Mouse (Mus musculus) olfactory bulb, adult 2 months (tissue): ENCODE results near the gene Gm20518. TPM values are rescaled to one million over a fixed set of nuclear protein-coding genes. Genes with fewer than 3 reads are reported as not detected.

Experiments used
- H3K27ac ChIP-seq: fragments of 200-500 bp; 2 replicates; pipeline ENCODE4 v1.5.1; 2012; ENCODE audit warnings: low read depth, low read length; ENCODE audit not compliant: insufficient read depth
- H3K4me1 ChIP-seq: fragments of 200-500 bp; 2 replicates; pipeline ENCODE4 v1.6.1; 2012; ENCODE audit warnings: low read length; ENCODE audit not compliant: control insufficient read depth, insufficient read depth
- H3K4me3 ChIP-seq: fragments of 200-500 bp; 2 replicates; pipeline ENCODE4 v1.5.1; 2012; ENCODE audit warnings: mild to moderate bottlenecking, low read depth, low read length, moderate library complexity; ENCODE audit not compliant: insufficient read depth
- CTCF ChIP-seq: fragments of 200-500 bp; IDR thresholded peaks from 2 replicates; pipeline ENCODE4 v1.5.1; 2012; ENCODE audit warnings: low read depth, mild to moderate bottlenecking, low read length, moderate library complexity; ENCODE audit not compliant: insufficient read depth
- POLR2A ChIP-seq: fragments of 200-500 bp; IDR thresholded peaks from 2 replicates; pipeline ENCODE4 v1.6.1; 2012; ENCODE audit warnings: mild to moderate bottlenecking, low read depth, low read length, moderate library complexity; ENCODE audit not compliant: insufficient read depth
- WGBS: fragments of 180-500 bp; shearing (Covaris S2); methylation state at CpG from one replicate; pipeline ENCODE4 v1.1.7; 2018; 5-methylcytosine and 5-hydroxymethylcytosine counted together
- polyA plus RNA-seq: library from polyadenylated mRNA; stranded (reverse); fragments of >200 nt; gene quantifications from 2 replicates; pipeline ENCODE4 v1.2.4, GENCODE M21; 2012; ENCODE audit warnings: low replicate concordance; ENCODE audit not compliant: missing spikeins, insufficient read depth, insufficient read length

Gene Gm20518
- polyA plus RNA-seq, 1 experiment: not detected

DNA sequence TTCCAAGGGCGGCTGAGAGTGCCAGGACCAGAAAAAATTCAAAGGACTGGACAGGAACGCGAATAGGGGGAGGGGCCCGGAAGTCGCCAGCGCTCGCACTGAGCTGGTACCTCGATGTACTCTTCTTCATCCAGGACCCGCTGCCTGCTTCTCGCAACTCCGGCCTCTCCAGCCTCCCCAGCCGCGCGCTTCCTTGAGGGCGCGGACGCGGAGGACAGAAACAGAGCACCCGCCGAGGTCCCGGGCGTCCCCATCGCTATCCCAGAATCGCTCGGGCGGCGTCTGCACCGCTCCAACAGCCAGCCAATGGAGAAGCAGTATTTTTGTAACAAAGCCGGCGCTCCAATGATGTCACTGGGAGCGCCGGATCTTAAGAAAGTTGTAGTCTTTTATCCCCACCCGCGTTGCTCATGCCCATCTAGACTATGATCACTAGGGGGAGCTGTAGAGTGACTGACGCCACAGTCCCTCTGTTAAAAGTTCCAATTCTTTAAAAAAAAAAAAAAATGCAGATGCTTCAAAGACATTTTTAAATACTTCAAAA is 19.7 kb upstream of the Gm20518 start, which contains the start of gene Ess2:
TSS of gene Ess2 (minus strand) at position 297 of the 544 bp plus-strand sequence.
- H3K27ac ChIP-seq: peak within 1 kb of the TSS; percentile 47; the same call in 1 of the 2 replicates
- under 1% methylated on average over 35 of the region's 35 CpGs for WGBS
- H3K4me3 ChIP-seq: peak within 1 kb of the TSS; percentile 87
- no peak for TF ChIP-seq CTCF
- 0 out of 2 replicates have a peak, but pooled peaks have one; percentile 23 for TF ChIP-seq POLR2A
- H3K4me1 ChIP-seq: peaks cover 19% of the 10 kb centered on the region

DNA sequence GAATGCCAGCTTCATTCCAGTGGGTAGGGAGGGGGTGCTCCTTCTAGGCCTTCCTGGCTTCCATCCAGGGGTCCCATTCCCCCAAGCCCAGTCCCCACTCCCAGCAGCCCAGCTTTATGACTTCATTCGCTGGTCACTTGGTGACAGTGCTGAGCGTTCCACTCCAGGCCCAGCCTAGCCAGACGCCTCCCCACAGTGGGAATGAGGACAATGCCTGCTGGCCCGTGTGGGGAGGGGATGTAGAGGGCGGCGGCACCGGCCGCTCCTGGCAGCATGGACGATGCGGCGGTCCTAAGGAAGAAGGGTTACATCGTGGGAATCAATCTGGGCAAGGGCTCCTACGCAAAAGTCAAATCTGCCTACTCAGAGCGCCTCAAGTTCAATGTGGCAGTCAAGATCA is 7.0 kb upstream of the Gm20518 start, which contains the start of the genes Dgcr2 and Tssk2:
TSS of gene Dgcr2 (minus strand) at position 101 of the 400 bp plus-strand sequence.
TSS of gene Tssk2 (plus strand) at position 176 of the 400 bp plus-strand sequence.
- H3K4me3 ChIP-seq: no peak within 1 kb of the TSS
- H3K27ac ChIP-seq: no peak within 1 kb of the TSS
- no peaks in the 10 kb centered on the region for H3K4me1 ChIP-seq
- TF ChIP-seq CTCF (no peak), POLR2A (no peak)
- WGBS: 89% methylated on average over 14 of the region's 14 CpGs

DNA sequence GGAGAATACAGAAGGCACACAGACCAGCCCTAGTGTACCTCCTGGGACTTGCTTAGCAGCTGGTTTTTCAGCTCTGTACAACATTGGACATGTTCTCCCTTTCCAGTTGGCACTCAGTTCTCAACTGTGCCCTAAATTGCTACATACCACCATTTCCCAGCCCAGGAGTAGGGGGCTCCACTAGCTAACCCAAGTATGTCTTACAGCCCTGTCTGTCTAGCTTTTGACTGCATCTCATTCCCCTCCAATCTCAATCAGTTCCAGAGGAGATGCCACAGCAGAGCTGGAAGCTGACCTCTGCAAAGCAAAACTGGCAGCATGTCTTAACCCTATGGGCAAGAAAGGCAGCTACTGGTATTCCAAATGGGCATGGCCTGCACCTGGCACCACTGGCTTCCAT is 4.6 kb upstream of the Gm20518 start:
- no peak overlapping the region for H3K27ac ChIP-seq
- no peak overlapping the region for H3K4me3 ChIP-seq
- TF ChIP-seq CTCF (no peak), POLR2A (no peak)
- H3K4me1 ChIP-seq: no peaks in the 10 kb centered on the region

DNA sequence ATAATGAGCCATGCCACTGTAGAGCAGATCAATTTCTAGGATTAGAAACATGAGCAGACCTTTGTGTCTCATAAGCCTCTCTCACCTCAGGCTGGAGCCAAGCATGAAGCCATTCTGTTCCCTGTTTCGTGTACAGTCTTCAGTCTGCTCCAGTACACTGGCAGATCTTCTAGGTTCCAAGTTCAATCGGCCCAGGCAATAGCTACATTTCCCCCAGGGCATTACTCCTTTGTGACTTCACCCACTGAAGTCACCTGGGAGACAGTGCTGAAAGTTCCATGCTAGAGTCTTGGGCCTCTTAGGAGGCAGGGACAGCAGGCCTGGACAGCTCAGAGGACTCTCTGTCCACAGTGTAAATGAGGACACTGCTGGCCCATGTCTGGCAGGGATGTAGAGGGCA is 2.5 kb upstream of the Gm20518 start, which contains the start of gene Tssk1:
TSS of gene Tssk1 (plus strand) at position 301 of the 400 bp plus-strand sequence.
- WGBS: 88% methylated on average over 2 of the region's 2 CpGs

DNA sequence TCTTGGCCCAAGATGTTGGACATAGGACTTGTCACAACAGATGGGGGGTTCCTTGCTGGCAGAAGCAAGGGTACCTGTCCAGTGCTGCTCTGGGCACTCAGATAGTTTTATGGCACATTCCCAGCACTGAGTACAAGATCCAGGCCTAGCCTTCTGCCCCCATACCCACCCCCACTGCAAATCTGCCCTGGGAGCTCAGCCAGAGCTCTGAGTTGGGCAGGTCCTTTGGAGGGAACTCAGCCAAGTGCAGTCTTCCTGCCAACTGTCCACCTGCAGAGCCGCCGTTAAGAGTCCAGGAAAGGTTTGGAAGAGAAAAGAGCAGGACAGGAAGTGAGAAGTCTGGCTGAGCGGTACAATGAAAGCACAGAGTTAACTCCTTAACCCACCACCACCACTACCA is 1.1 kb upstream of the Gm20518 start:
- TF ChIP-seq POLR2A (no peak), CTCF (no peak)
- Histone ChIP-seq H3K4me1 (peaks cover 9% of the 10 kb centered on the region), H3K27ac (no peak overlapping the region), H3K4me3 (no peak overlapping the region)
- 44% methylated on average over 3 of the region's 3 CpGs for WGBS

More for the DNA sequence above, 2.5 kb upstream of the Gm20518 start, which contains the start of gene Tssk1:
- H3K4me3 ChIP-seq: no peak within 1 kb of the TSS
- no peak within 1 kb of the TSS for H3K27ac ChIP-seq
- H3K4me1 ChIP-seq: peaks cover 9% of the 10 kb centered on the region
- TF ChIP-seq CTCF (no peak), POLR2A (no peak)

DNA sequence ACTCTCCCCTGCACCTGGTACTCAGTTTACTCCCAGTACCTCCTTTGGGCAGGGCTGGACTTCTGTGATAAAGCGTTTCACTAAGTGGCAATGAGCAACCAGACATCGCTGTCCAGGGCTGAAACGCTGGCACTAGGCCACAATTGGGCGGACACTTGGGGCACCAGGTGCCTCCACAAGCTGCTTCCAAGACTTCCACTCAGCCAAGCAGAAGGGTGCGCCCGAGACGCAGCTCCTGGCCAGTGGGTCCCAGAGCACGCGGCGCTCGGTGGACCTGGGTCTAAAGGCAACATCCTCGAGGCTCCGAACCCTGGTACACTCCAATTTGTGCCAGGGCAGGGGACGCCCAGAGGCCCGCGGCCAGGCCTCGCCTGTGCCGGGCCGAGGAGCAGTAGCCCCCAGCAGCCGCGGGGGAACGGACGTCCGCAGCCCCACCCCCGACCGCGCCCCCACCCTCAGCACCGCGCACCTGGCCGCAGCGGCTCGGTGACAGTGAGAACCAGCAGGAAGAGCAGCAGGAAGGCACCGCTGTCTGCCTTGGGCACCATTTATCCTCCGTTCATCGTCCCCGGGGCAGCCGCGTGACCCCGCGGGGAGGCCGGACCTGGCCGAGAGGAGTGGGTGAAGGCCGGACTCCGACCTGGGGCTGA is 429 bp downstream of the Gm20518 start:
- TF ChIP-seq CTCF: no peak
- TF ChIP-seq POLR2A: no peak
- peaks cover 13% of the 10 kb centered on the region for H3K4me1 ChIP-seq
- peak overlapping the region; percentile 95 for H3K27ac ChIP-seq
- H3K4me3 ChIP-seq: peak overlapping the region; percentile 93
- under 1% methylated on average over 44 of the region's 44 CpGs for WGBS

DNA sequence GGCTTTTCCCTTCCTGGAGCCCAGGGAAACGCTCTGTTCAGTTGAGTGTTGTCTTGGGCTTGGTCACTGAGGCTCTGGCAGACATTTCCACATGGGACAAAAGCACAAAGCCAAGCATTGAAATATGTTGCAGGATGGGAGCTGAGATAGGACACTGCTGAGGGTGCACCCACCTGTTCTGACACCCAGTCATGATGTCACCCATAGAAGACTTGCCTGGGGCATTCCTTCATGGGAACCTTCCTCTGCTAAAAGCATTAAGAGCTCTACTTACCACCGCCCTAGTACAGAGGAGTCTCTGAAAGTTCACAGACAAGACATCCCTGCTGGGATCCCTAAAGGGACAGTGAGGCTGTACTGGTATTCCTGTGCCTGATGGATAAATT is 1.1 kb downstream of the Gm20518 start:
- H3K4me1 ChIP-seq: peaks cover 14% of the 10 kb centered on the region

DNA sequence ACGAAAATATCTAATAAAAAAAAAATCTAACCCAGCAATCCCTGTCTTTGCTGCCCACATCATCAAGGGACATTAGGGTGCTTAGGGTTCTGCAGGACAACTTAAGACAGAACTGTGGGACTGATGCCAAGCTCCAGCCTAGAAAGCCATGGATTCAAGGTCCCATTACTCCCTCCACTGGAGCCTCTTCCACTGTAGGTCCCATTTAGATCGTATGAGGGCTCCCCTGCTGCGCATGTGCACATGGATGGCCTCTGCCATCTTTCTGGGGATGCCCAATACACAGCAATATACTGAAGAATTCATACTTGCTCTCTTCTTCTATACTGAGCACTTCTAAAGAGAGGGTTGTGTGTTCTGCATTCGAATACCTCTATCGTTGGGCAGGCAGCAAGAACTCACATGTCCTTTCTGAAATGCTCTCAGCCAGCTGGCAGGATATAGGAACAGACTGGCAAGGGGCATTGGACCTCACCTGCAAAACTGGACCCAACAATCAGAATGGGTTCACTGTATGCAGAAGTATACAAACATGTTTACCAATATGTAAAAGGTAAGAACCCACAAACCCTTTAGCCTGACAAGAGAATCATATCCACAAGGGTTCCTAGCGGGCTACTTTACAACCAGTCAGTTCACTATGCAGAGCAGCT is 1.7 kb downstream of the Gm20518 start:
- Histone ChIP-seq H3K27ac (no peak overlapping the region), H3K4me3 (peak overlapping the region; percentile 93), H3K4me1 (peaks cover 14% of the 10 kb centered on the region)
- 68% methylated on average over 6 of the region's 6 CpGs for WGBS
- TF ChIP-seq CTCF (no peak), POLR2A (no peak)

More for the DNA sequence above, 1.1 kb downstream of the Gm20518 start:
- peak overlapping the region; percentile 93 for H3K4me3 ChIP-seq
- no peak for TF ChIP-seq POLR2A
- TF ChIP-seq CTCF: no peak
- H3K27ac ChIP-seq: no peak overlapping the region
- WGBS: 23% methylated on average over 2 of the region's 2 CpGs

DNA sequence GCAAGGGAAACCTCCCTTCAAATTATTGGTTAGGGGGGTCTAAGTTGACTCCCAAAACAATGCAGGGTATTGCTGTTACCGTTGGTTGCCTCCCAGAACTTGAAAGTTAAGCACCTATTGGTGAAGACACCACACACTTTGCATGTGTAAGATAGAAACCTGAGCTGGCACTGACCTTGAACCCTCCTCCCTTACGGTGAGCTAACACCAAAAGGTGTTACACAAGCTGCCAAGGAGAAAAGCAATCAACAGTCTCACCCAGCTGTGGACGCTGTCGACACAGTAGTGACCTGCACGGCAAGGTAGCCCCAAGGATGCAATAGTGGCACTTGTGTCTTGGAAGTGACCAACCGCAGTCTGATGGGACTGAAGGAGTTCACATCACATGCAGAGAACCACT is 7.4 kb downstream of the Gm20518 start:
- TF ChIP-seq CTCF (no peak), POLR2A (no peak)
- H3K4me3 ChIP-seq: no peak overlapping the region
- H3K4me1 ChIP-seq: peaks cover 10% of the 10 kb centered on the region
- H3K27ac ChIP-seq: no peak overlapping the region
- WGBS: 88% methylated on average over 6 of the region's 6 CpGs
